8 mouse cellular contexts compared by ENCODE assay signal in genomic region chr11:6292116-6292987, GRCm38 (mm10). TPM values are rescaled to one million over a fixed set of nuclear protein-coding genes. Genes with fewer than 3 reads are reported as not detected.
DNase-seq lines count a peak whose midpoint lies in the region; ATAC-seq and TF ChIP-seq lines count a peak whose summit lies in the region.

No protein-coding gene starts in this region.

- POLR2A ChIA-PET in Patski (lab: Charles Lee), result no interaction called here

- DNase-seq in A20 (ENCODE audit: low read depth, low spot score) (peak; percentile 93), Patski (ENCODE audit: low read depth, low spot score) (peak; percentile 64)
- peak; percentile 94 for DNase-seq in heart, embryonic 10.5 days (ENCODE audit: low spot score)
- DNase-seq in thymus, postnatal 25 days, result peak; percentile 77

- ATAC-seq in Patski, result peak; percentile 54
- ATAC-seq in embryonic facial prominence, embryonic 12.5 days (ENCODE audit: insufficient number of reproducible peaks, insufficient read depth, low FRiP score, low TSS enrichment), result peak; percentile 58
- ATAC-seq in kidney, embryonic 16.5 days (ENCODE audit: low FRiP score, low TSS enrichment), result peak; percentile 74
- ATAC-seq in liver, embryonic 15.5 days (ENCODE audit: insufficient read depth), result no peak; the same call in 1 of the 2 replicates
- ATAC-seq in neural tube, embryonic 14.5 days (ENCODE audit: low read depth), result peak; percentile 77

- no peak for TF ChIP-seq CTCF in Patski (IDR thresholded peaks at IDR 0.05)

- peak overlapping the region; percentile 78 for H3K4me2 ChIP-seq in embryonic facial prominence, embryonic 12.5 days (replicated peaks)
- peak overlapping the region; percentile 89 for H3K4me2 ChIP-seq in kidney, embryonic 16.5 days (replicated peaks; ENCODE audit: low read depth, low read length)
- H3K4me2 ChIP-seq in liver, embryonic 15.5 days, result peak overlapping the region; percentile 79
- peak overlapping the region; percentile 78 for H3K4me2 ChIP-seq in neural tube, embryonic 14.5 days (ENCODE audit: low read depth, low read length)

- no peaks in the 10 kb centered on the region for H3K9me3 ChIP-seq in embryonic facial prominence, embryonic 12.5 days
- H3K9me3 ChIP-seq in heart, embryonic 10.5 days, result no peaks in the 10 kb centered on the region
- H3K9me3 ChIP-seq in kidney, embryonic 16.5 days (ENCODE audit: low read length), result no peaks in the 10 kb centered on the region
- H3K9me3 ChIP-seq in liver, embryonic 15.5 days (replicated peaks), result no peaks in the 10 kb centered on the region
- no peaks in the 10 kb centered on the region for H3K9me3 ChIP-seq in neural tube, embryonic 14.5 days (ENCODE audit: control insufficient read depth, low read length)

- H3K36me3 ChIP-seq in embryonic facial prominence, embryonic 12.5 days, result peaks cover 6% of the 10 kb centered on the region
- H3K36me3 ChIP-seq in heart, embryonic 10.5 days, result peaks cover 6% of the 10 kb centered on the region
- peaks cover 6% of the 10 kb centered on the region; the same call in 1 of the 2 replicates for H3K36me3 ChIP-seq in kidney, embryonic 16.5 days (ENCODE audit: insufficient read depth, low read length)
- peaks cover 9% of the 10 kb centered on the region for H3K36me3 ChIP-seq in liver, embryonic 15.5 days (replicated peaks)
- peaks cover 4% of the 10 kb centered on the region; the same call in 1 of the 2 replicates for H3K36me3 ChIP-seq in neural tube, embryonic 14.5 days (ENCODE audit: control insufficient read depth, insufficient read depth, low read length)

- in situ Hi-C loops in Patski (cut with MboI; ENCODE audit: low pct_unique_long_range_greater_than_20kb), result no loop called here

- CTCF ChIA-PET in Patski (lab: Charles Lee), result no interaction called here

- no peaks in the 10 kb centered on the region for H3K27me3 ChIP-seq in Patski
- H3K27me3 ChIP-seq in embryonic facial prominence, embryonic 12.5 days, result no peaks in the 10 kb centered on the region
- H3K27me3 ChIP-seq in heart, embryonic 10.5 days (ENCODE audit: insufficient read depth, poor library complexity, severe bottlenecking), result no peaks in the 10 kb centered on the region
- H3K27me3 ChIP-seq in kidney, embryonic 16.5 days (ENCODE audit: insufficient read depth, low read length), result no peaks in the 10 kb centered on the region
- H3K27me3 ChIP-seq in liver, embryonic 15.5 days, result no peaks in the 10 kb centered on the region
- H3K27me3 ChIP-seq in neural tube, embryonic 14.5 days (ENCODE audit: control insufficient read depth, insufficient read depth, low read length), result no peaks in the 10 kb centered on the region

- 17% methylated on average over 33 of the region's 33 CpGs for WGBS in embryonic facial prominence, embryonic 12.5 days
- 10% methylated on average over 33 of the region's 33 CpGs for WGBS in heart, embryonic 10.5 days
- WGBS in kidney, embryonic 16.5 days, result 17% methylated on average over 33 of the region's 33 CpGs
- WGBS in liver, embryonic 15.5 days (ENCODE audit: insufficient replicate concordance), result 12% methylated on average over 33 of the region's 33 CpGs
- whole genome bisulfite sequencing in neural tube, embryonic 14.5 days, result 21% methylated on average over 31 of the region's 33 CpGs

- H3K4me1 ChIP-seq in embryonic facial prominence, embryonic 12.5 days, result peaks cover 8% of the 10 kb centered on the region
- peaks cover 16% of the 10 kb centered on the region; the same call in 1 of the 2 replicates for H3K4me1 ChIP-seq in heart, embryonic 10.5 days
- peaks cover 7% of the 10 kb centered on the region for H3K4me1 ChIP-seq in kidney, embryonic 16.5 days (ENCODE audit: insufficient read depth, low read length)
- peaks cover 56% of the 10 kb centered on the region for H3K4me1 ChIP-seq in liver, embryonic 15.5 days (replicated peaks)
- peaks cover 6% of the 10 kb centered on the region for H3K4me1 ChIP-seq in neural tube, embryonic 14.5 days (ENCODE audit: control insufficient read depth, insufficient read depth, low read length)

- peak overlapping the region; percentile 83 for H3K27ac ChIP-seq in embryonic facial prominence, embryonic 12.5 days
- H3K27ac ChIP-seq in heart, embryonic 10.5 days, result peak overlapping the region; percentile 95
- H3K27ac ChIP-seq in kidney, embryonic 16.5 days (ENCODE audit: low read length), result peak overlapping the region; percentile 94
- peak overlapping the region; percentile 96 for H3K27ac ChIP-seq in liver, embryonic 15.5 days (replicated peaks)
- H3K27ac ChIP-seq in neural tube, embryonic 14.5 days (ENCODE audit: low read depth, low read length), result peak overlapping the region; percentile 95

- H3K4me3 ChIP-seq in embryonic facial prominence, embryonic 12.5 days, result peak overlapping the region; percentile 63
- peak overlapping the region; percentile 85 for H3K4me3 ChIP-seq in heart, embryonic 10.5 days
- peak overlapping the region; percentile 80 for H3K4me3 ChIP-seq in kidney, embryonic 16.5 days (ENCODE audit: low read length)
- peak overlapping the region; percentile 89 for H3K4me3 ChIP-seq in liver, embryonic 15.5 days (replicated peaks)
- H3K4me3 ChIP-seq in neural tube, embryonic 14.5 days (ENCODE audit: low read depth, low read length), result peak overlapping the region; percentile 75

- peak overlapping the region; percentile 64 for H3K9ac ChIP-seq in embryonic facial prominence, embryonic 12.5 days
- peak overlapping the region; percentile 86 for H3K9ac ChIP-seq in kidney, embryonic 16.5 days (replicated peaks; ENCODE audit: low read length)
- peak overlapping the region; percentile 88 for H3K9ac ChIP-seq in liver, embryonic 15.5 days
- peak overlapping the region; percentile 71 for H3K9ac ChIP-seq in neural tube, embryonic 14.5 days (replicated peaks; ENCODE audit: low read depth, low read length)

RNA-seq across cellular contexts. Expression of gene Ogdh, which starts 0.9 kb away (rescaled TPM):
- polyA plus RNA-seq in Patski (2021), result 190 TPM
- 96.0 and 99.9 TPM in 2 replicates for polyA plus RNA-seq in embryonic facial prominence, embryonic 12.5 days (2016; fragmentation: Nextera tagmentation; extraction: Ambion mirVana)
- 187 and 299 TPM in 2 replicates for polyA plus RNA-seq in heart, embryonic 10.5 days (2016; fragmentation: Nextera tagmentation; extraction: Ambion mirVana)
- 155 and 157 TPM in 2 replicates for polyA plus RNA-seq in kidney, embryonic 16.5 days (2015; fragmentation: Nextera tagmentation; extraction: Ambion mirVana)
- polyA plus RNA-seq in liver, embryonic 15.5 days (2015; fragmentation: Nextera tagmentation; extraction: Ambion mirVana), result 89.7 and 97.6 TPM in 2 replicates
- polyA plus RNA-seq in neural tube, embryonic 14.5 days (2014; fragmentation: Nextera tagmentation; extraction: Ambion mirVana), result 115 and 131 TPM in 2 replicates

RNA-seq across cellular contexts. Expression of gene Tmed4, which starts 17.7 kb away (rescaled TPM):
- 163 TPM for polyA plus RNA-seq in Patski (2021)
- polyA plus RNA-seq in embryonic facial prominence, embryonic 12.5 days (2016; fragmentation: Nextera tagmentation; extraction: Ambion mirVana), result 114 and 116 TPM in 2 replicates
- polyA plus RNA-seq in heart, embryonic 10.5 days (2016; fragmentation: Nextera tagmentation; extraction: Ambion mirVana), result 85.6 and 101 TPM in 2 replicates
- 155 and 158 TPM in 2 replicates for polyA plus RNA-seq in kidney, embryonic 16.5 days (2015; fragmentation: Nextera tagmentation; extraction: Ambion mirVana)
- 39.8 and 41.4 TPM in 2 replicates for polyA plus RNA-seq in liver, embryonic 15.5 days (2015; fragmentation: Nextera tagmentation; extraction: Ambion mirVana)
- polyA plus RNA-seq in neural tube, embryonic 14.5 days (2014; fragmentation: Nextera tagmentation; extraction: Ambion mirVana), result 130 and 133 TPM in 2 replicates

RNA-seq across cellular contexts. Expression of gene Ddx56, which starts 24.8 kb away (rescaled TPM):
- 51.4 TPM for polyA plus RNA-seq in Patski (2021)
- polyA plus RNA-seq in embryonic facial prominence, embryonic 12.5 days (2016; fragmentation: Nextera tagmentation; extraction: Ambion mirVana), result 105 and 106 TPM in 2 replicates
- polyA plus RNA-seq in heart, embryonic 10.5 days (2016; fragmentation: Nextera tagmentation; extraction: Ambion mirVana), result 93.7 and 111 TPM in 2 replicates
- 104 and 106 TPM in 2 replicates for polyA plus RNA-seq in kidney, embryonic 16.5 days (2015; fragmentation: Nextera tagmentation; extraction: Ambion mirVana)
- 44.0 and 44.1 TPM in 2 replicates for polyA plus RNA-seq in liver, embryonic 15.5 days (2015; fragmentation: Nextera tagmentation; extraction: Ambion mirVana)
- 75.2 and 78.3 TPM in 2 replicates for polyA plus RNA-seq in neural tube, embryonic 14.5 days (2014; fragmentation: Nextera tagmentation; extraction: Ambion mirVana)
